Mouse (Mus musculus) CH12.LX (cell line): ENCODE measurements around the gene Styxl1. TPM values are rescaled to one million over a fixed set of nuclear protein-coding genes. Genes with fewer than 3 reads are reported as not detected.

Source experiments
- DNase-seq: peaks from one replicate; pipeline ENCODE4 v3.0.0-alpha.2; 2013; ENCODE audit errors: extremely low read depth
- H3K27ac ChIP-seq: 2 replicates; pipeline ENCODE4 v1.5.1; 2012; ENCODE audit warnings: low read depth, mild to moderate bottlenecking, control low read depth, moderate library complexity; ENCODE audit not compliant: insufficient read depth
- H3K27me3 ChIP-seq: replicated peaks from 2 replicates; pipeline ENCODE3; 2012; ENCODE audit warnings: inconsistent platforms
- H3K36me3 ChIP-seq, 2 experiments: replicated peaks in 1 of 2; 2 replicates each; pipeline versions ENCODE3 to v1.6.1; 2012; ENCODE audit warnings: inconsistent platforms in 1 of 2, low read length in 1 of 2, mild to moderate bottlenecking in 1 of 2, mixed read lengths in 1 of 2, moderate library complexity in 1 of 2; ENCODE audit not compliant: control insufficient read depth in 1 of 2, insufficient read depth in 1 of 2
- H3K4me1 ChIP-seq, 2 experiments: 2 replicates each; pipeline ENCODE4 v1.6.1; 2012; ENCODE audit warnings: inconsistent platforms in 1 of 2, moderate library complexity in 1 of 2; ENCODE audit not compliant: insufficient read depth in 2 of 2, control insufficient read depth in 1 of 2
- H3K4me2 ChIP-seq: 2 replicates; pipeline ENCODE4 v1.6.1; 2012; ENCODE audit warnings: low read depth, mild to moderate bottlenecking, control low read depth; ENCODE audit not compliant: poor library complexity, insufficient read depth, severe bottlenecking
- H3K4me3 ChIP-seq, 3 experiments: fragments of 150-350 bp in 1 of 3; sonication (generic) in 1 of 3; replicated peaks in 1 of 3; 2 replicates each; pipeline versions ENCODE3 to v1.5.1; 2011 to 2012; ENCODE audit warnings: low read depth in 2 of 3, low read length in 2 of 3, mild to moderate bottlenecking in 2 of 3, moderate library complexity in 2 of 3, control low read depth in 1 of 3, improper control_type of control experiment in 1 of 3, inconsistent platforms in 1 of 3, mixed read lengths in 1 of 3; ENCODE audit not compliant: poor library complexity in 1 of 3
- H3K79me2 ChIP-seq: replicated peaks from 2 replicates; pipeline ENCODE4 v1.6.1; 2012; ENCODE audit warnings: mild to moderate bottlenecking, moderate library complexity; ENCODE audit not compliant: control insufficient read depth, poor library complexity, insufficient read depth, severe bottlenecking; ENCODE audit errors: extremely low read depth
- H3K9ac ChIP-seq: 2 replicates; pipeline ENCODE4 v1.6.1; 2012; ENCODE audit warnings: low read depth, mild to moderate bottlenecking, control low read depth, moderate library complexity; ENCODE audit not compliant: insufficient read depth
- H3K9me3 ChIP-seq: replicated peaks from 2 replicates; pipeline ENCODE3; 2012; ENCODE audit warnings: low read length, inconsistent platforms, mixed read lengths
- CHD1 ChIP-seq: IDR thresholded peaks from 2 replicates; pipeline ENCODE4 v1.6.1; 2012; ENCODE audit warnings: low read depth, low read length, improper control_type of control experiment, inconsistent platforms
- CHD2 ChIP-seq: IDR thresholded peaks from 2 replicates; pipeline ENCODE4 v1.6.1; 2011; ENCODE audit warnings: low read length, improper control_type of control experiment
- CTCF ChIP-seq, 2 experiments: IDR thresholded peaks in 1 of 2; conservative IDR thresholded peaks in 1 of 2; 2 replicates each; pipeline ENCODE4 v1.5.1; 2011 to 2012; ENCODE audit warnings: low read depth in 2 of 2, low read length in 2 of 2, improper control_type of control experiment in 1 of 2, inconsistent platforms in 1 of 2, mild to moderate bottlenecking in 1 of 2, moderate library complexity in 1 of 2
- ETS1 ChIP-seq: conservative IDR thresholded peaks from 2 replicates; pipeline ENCODE4 v1.6.1; 2012; ENCODE audit warnings: low read depth, mild to moderate bottlenecking, inconsistent platforms, low read length, improper control_type of control experiment, moderate library complexity
- HCFC1 ChIP-seq: IDR thresholded peaks from 2 replicates; pipeline ENCODE4 v1.6.1; 2012; ENCODE audit warnings: low read depth, mild to moderate bottlenecking, inconsistent platforms, low read length, improper control_type of control experiment
- IRF4 ChIP-seq: IDR thresholded peaks from 2 replicates; pipeline ENCODE4 v1.6.1; 2014; ENCODE audit warnings: low read depth, mild to moderate bottlenecking, inconsistent platforms, low read length, improper control_type of control experiment
- KAT2A ChIP-seq: IDR thresholded peaks from 2 replicates; pipeline ENCODE4 v1.6.1; 2012; ENCODE audit warnings: low read length, improper control_type of control experiment, inconsistent platforms; ENCODE audit not compliant: insufficient replicate concordance
- MAX ChIP-seq: IDR thresholded peaks from 2 replicates; pipeline ENCODE4 v1.6.1; 2011; ENCODE audit warnings: low read length, improper control_type of control experiment
- MEF2A ChIP-seq: IDR thresholded peaks from 2 replicates; pipeline ENCODE4 v1.6.1; 2014; ENCODE audit warnings: low read depth, mild to moderate bottlenecking, inconsistent platforms, low read length, improper control_type of control experiment, borderline replicate concordance
- NRF1 ChIP-seq: IDR thresholded peaks from 2 replicates; pipeline ENCODE4 v1.6.1; 2014; ENCODE audit warnings: low read depth, mild to moderate bottlenecking, inconsistent platforms, low read length, improper control_type of control experiment, moderate library complexity
- PAX5 ChIP-seq: IDR thresholded peaks from 2 replicates; pipeline ENCODE4 v1.6.1; 2012; ENCODE audit warnings: low read length, inconsistent platforms, mixed read lengths
- POLR2AphosphoS2 ChIP-seq: IDR thresholded peaks from 2 replicates; pipeline ENCODE4 v1.6.1; 2011; ENCODE audit warnings: low read depth, low read length, improper control_type of control experiment
- RCOR1 ChIP-seq: conservative IDR thresholded peaks from 2 replicates; pipeline ENCODE4 v1.6.1; 2012; ENCODE audit warnings: low read depth, mild to moderate bottlenecking, inconsistent platforms, low read length, improper control_type of control experiment
- SMC3 ChIP-seq: IDR thresholded peaks from 2 replicates; pipeline ENCODE4 v1.6.1; 2011; ENCODE audit warnings: low read depth, low read length, improper control_type of control experiment
- TBP ChIP-seq: conservative IDR thresholded peaks from 2 replicates; pipeline ENCODE4 v1.6.1; 2011; ENCODE audit warnings: low read depth, low read length, improper control_type of control experiment
- TCF12 ChIP-seq: IDR thresholded peaks from 2 replicates; pipeline ENCODE4 v1.6.1; 2014; ENCODE audit warnings: low read depth, mild to moderate bottlenecking, inconsistent platforms, low read length, improper control_type of control experiment
- USF1 ChIP-seq: IDR thresholded peaks from 2 replicates; pipeline ENCODE4 v1.6.1; 2014; ENCODE audit warnings: low read depth, mild to moderate bottlenecking, inconsistent platforms, low read length, improper control_type of control experiment
- USF2 ChIP-seq: conservative IDR thresholded peaks from 2 replicates; pipeline ENCODE4 v1.6.1; 2011; ENCODE audit warnings: low read depth, low read length, improper control_type of control experiment
- ZKSCAN1 ChIP-seq: IDR thresholded peaks from 2 replicates; pipeline ENCODE4 v1.6.1; 2012; ENCODE audit warnings: low read depth, inconsistent platforms, low read length, improper control_type of control experiment, borderline replicate concordance
- dilution Hi-C: fragments of 300-500 bp; cut with MboI; formaldehyde crosslinking; loops from 2 replicates; pipeline ENCODE4 v1.14.3; 2020; ENCODE audit warnings: low sequenced_read_pairs; ENCODE audit not compliant: extremely low pct_unique_long_range_greater_than_20kb, extremely low pct_ligation_motif_present
- in situ Hi-C: fragments of 300-500 bp; cut with MboI; formaldehyde crosslinking; loops from 3 replicates; pipeline ENCODE4 v1.14.3; 2019; ENCODE audit warnings: low sequenced_read_pairs, low pct_ligation_motif_present, low pct_unique_long_range_greater_than_20kb, mixed read lengths
- polyA plus RNA-seq: library from polyadenylated mRNA; unstranded; fragments of >175 nt; gene quantifications from 2 replicates; pipeline ENCODE4 v1.2.1, GENCODE M21; 2012; ENCODE audit warnings: low read depth; ENCODE audit not compliant: insufficient read length
- total RNA-seq, 2 experiments: library from RNA; depleted of rRNA; stranded (reverse); fragments of 300-350 nt in 1 of 2; fragments of >200 nt in 1 of 2; gene quantifications; 2 replicates each; pipeline ENCODE4 v1.2.3; 2012 to 2014

Styxl1 gene
- total and polyA plus RNA-seq, 3 experiments, result not detected

GRCm38 (mm10) chr5:135725391-135725841 lies 52.8 kb downstream of the Styxl1 start:
- H3K4me2 ChIP-seq, result no peak overlapping the region
- H3K4me1 ChIP-seq, result peaks cover 18 to 57% of the 10 kb centered on the region in 2 experiments
- in situ Hi-C loops, result no loop called here
- no peak overlapping the region for H3K4me3 ChIP-seq
- no peak overlapping the region for H3K9ac ChIP-seq
- no peak for TF ChIP-seq CHD1
- no peak for TF ChIP-seq USF2
- TF ChIP-seq, all 38 proteins: peak for 0
- no peak for DNase-seq
- Histone ChIP-seq H3K27me3 (no peaks in the 10 kb centered on the region), H3K9me3 (no peaks in the 10 kb centered on the region), H3K27ac (no peak overlapping the region), H3K79me2 (no peaks in the 10 kb centered on the region), H3K36me3 (peaks cover 20 to 71% of the 10 kb centered on the region in 2 experiments)
- dilution Hi-C loops, result no loop called here

DNA sequence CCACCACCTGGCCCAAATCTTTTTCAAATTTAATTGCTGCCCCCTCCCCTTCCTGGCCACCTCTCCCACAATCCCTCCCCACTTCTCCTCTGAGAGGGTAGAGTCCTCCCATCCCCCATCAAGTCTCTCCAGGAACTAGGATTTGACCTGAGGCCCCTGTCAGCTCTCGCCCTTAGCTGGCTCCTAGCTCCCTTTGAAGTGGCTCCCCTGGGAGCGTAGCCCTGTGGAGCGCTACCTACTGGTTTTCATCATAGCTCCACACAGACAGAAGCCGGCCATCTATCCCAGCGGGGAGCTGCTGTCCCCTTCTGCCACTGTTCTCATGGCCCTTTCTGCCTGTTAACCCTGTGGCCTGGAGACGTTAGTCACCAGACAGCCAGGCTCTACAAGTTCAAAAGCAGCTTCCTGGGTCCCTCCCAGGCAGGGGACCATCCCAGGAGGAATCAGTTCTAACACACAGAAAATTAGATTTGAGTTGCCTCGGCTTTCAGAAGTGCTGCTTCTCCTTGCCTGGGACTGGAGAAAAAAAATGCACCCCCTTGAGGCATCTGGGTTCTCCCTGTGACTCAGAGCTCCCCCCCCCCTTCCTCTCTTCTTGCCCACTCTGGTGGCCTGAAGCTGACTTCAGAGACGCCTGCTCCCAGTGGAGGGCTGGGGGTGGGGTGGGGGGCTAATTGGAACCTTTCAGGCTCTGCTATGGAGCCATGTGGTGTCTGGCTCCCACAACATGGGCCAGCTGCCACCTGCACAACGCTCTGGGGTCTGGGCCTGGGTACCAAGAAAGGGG lies 53.5 kb downstream of the Styxl1 start:
- no peak for TF ChIP-seq USF1
- TF ChIP-seq TCF12, result no peak
- TF ChIP-seq POLR2AphosphoS2, result no peak
- TF ChIP-seq MEF2A, result no peak
- no peak; the same call in 1 of the 2 replicates for TF ChIP-seq CHD2
- TF ChIP-seq TBP, result no peak
- no peak for TF ChIP-seq ZKSCAN1
- no peak overlapping the region for H3K9ac ChIP-seq
- no peak overlapping the region for H3K27ac ChIP-seq
- in situ Hi-C loops (no loop called here), dilution Hi-C loops (no loop called here)
- no peak overlapping the region for H3K4me2 ChIP-seq
- H3K4me3 ChIP-seq, result no peak overlapping the region
- DNase-seq, result no peak
- H3K9me3 ChIP-seq, result no peaks in the 10 kb centered on the region
- peaks cover 22 to 64% of the 10 kb centered on the region in 2 experiments for H3K4me1 ChIP-seq
- no peaks in the 10 kb centered on the region for H3K27me3 ChIP-seq
- peaks cover 14 to 71% of the 10 kb centered on the region in 2 experiments for H3K36me3 ChIP-seq
- no peaks in the 10 kb centered on the region for H3K79me2 ChIP-seq

DNA sequence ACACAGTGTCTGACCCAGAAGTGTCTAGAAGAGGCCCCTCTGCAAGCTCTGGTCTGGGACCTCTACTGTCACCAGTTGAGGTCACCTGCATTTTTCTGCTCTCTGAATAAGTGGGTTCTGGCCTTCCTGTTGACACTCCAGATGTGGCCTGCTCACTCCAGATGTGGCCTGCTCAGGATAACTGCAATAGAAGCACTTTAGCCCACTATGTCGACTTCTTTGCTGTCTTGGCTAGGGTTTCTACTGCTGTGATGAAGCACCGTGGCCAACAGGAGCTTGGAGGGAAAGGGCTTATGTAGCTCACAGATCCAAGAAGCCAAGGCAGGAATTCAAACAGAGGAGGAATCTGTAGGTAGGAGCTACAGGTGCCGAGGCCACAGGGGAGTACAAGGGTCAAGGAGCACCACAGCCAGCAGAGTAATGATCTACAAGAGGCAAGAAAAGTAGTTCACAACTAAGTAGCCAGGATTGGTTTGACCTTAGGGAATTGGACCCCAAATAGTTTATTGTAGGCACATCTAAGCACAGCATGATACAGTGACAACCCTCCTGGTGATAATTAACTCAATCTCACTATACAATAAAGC lies 54.9 kb downstream of the Styxl1 start:
- H3K27me3 ChIP-seq, result no peaks in the 10 kb centered on the region
- no peak overlapping the region for H3K27ac ChIP-seq
- no peaks in the 10 kb centered on the region for H3K9me3 ChIP-seq
- no peaks in the 10 kb centered on the region for H3K79me2 ChIP-seq
- no peak for DNase-seq
- H3K4me2 ChIP-seq, result no peak overlapping the region
- H3K4me3 ChIP-seq, result no peak overlapping the region
- TF ChIP-seq KAT2A (no peak), HCFC1 (no peak), NRF1 (no peak), CTCF (conservative IDR thresholded peaks at IDR 0.05 in 1 of 2, IDR thresholded peaks at IDR 0.05 in 1 of 2; ENCODE audit: low read depth in 2 of 2, low read length in 2 of 2) (no peak), SMC3 (no peak), POLR2AphosphoS2 (no peak), PAX5 (no peak), ZKSCAN1 (no peak), RCOR1 (no peak), IRF4 (no peak), TBP (no peak), ETS1 (no peak), CHD2 (no peak), MAX (no peak)
- dilution Hi-C loops (no loop called here), in situ Hi-C loops (no loop called here)
- peaks cover 7 to 68% of the 10 kb centered on the region in 2 experiments for H3K36me3 ChIP-seq
- H3K9ac ChIP-seq, result no peak overlapping the region
- peaks cover 29 to 76% of the 10 kb centered on the region in 2 experiments for H3K4me1 ChIP-seq
